Mouse (Mus musculus): Measurements from ENCODE around the gene Cope. TPM values are rescaled to one million over a fixed set of nuclear protein-coding genes. Genes with fewer than 3 reads are reported as not detected.

Cope gene
- polyA plus RNA-seq, 1 experiment from 2014 or later, result 260 TPM

GRCm38 (mm10) chr8:70281001-70281400, 21.3 kb upstream of the Cope start:
- 55% methylated on average over 3 of the region's 3 CpGs for WGBS
- Histone ChIP-seq H3K36me3 (peaks cover 11% of the 10 kb centered on the region), H3K4me3 (no peak overlapping the region), H3K4me1 (peaks cover 18% of the 10 kb centered on the region), H3K27me3 (no peaks in the 10 kb centered on the region), H3K27ac (no peak overlapping the region), H3K9me3 (replicated peaks) (no peaks in the 10 kb centered on the region), H3K9ac (no peak overlapping the region), H3K4me2 (replicated peaks) (no peak overlapping the region)
- ATAC-seq (ENCODE audit: low FRiP score), result no peak

GRCm38 (mm10) chr8:70282603-70283135, 19.6 kb upstream of the Cope start, which contains the start of gene Homer3:
Homer3 (plus strand) TSS chr8:70282827.
- 2% methylated on average over 36 of the region's 36 CpGs for WGBS
- Histone ChIP-seq H3K9me3 (replicated peaks) (no peaks in the 10 kb centered on the region), H3K4me1 (peaks cover 18% of the 10 kb centered on the region), H3K4me2 (replicated peaks) (peak within 1 kb of the TSS; percentile 71), H3K27ac (peak within 1 kb of the TSS; percentile 62), H3K4me3 (peak within 1 kb of the TSS; percentile 89), H3K27me3 (no peaks in the 10 kb centered on the region), H3K9ac (peak within 1 kb of the TSS; percentile 92), H3K36me3 (peaks cover 27% of the 10 kb centered on the region)
- peak; percentile 86 for ATAC-seq (ENCODE audit: low FRiP score)

GRCm38 (mm10) chr8:70283136-70284077, 18.9 kb upstream of the Cope start:
- peaks cover 18% of the 10 kb centered on the region for H3K4me1 ChIP-seq
- H3K4me3 ChIP-seq, result peak overlapping the region; percentile 89
- H3K27ac ChIP-seq, result peak overlapping the region; percentile 62
- under 1% methylated on average over 55 of the region's 55 CpGs for WGBS
- peak overlapping the region; percentile 92 for H3K9ac ChIP-seq
- ATAC-seq (ENCODE audit: low FRiP score), result peak; percentile 63
- H3K4me2 ChIP-seq (replicated peaks), result peak overlapping the region; percentile 71
- no peaks in the 10 kb centered on the region for H3K27me3 ChIP-seq
- no peaks in the 10 kb centered on the region for H3K9me3 ChIP-seq (replicated peaks)
- peaks cover 34% of the 10 kb centered on the region for H3K36me3 ChIP-seq

GRCm38 (mm10) chr8:70284421-70284820, 17.9 kb upstream of the Cope start:
- H3K9me3 ChIP-seq (replicated peaks), result no peaks in the 10 kb centered on the region
- H3K27ac ChIP-seq, result no peak overlapping the region
- H3K4me1 ChIP-seq, result peaks cover 18% of the 10 kb centered on the region
- ATAC-seq (ENCODE audit: low FRiP score), result no peak
- no peak overlapping the region for H3K9ac ChIP-seq
- peak overlapping the region; percentile 71 for H3K4me2 ChIP-seq (replicated peaks)
- peaks cover 42% of the 10 kb centered on the region for H3K36me3 ChIP-seq
- 83% methylated on average over 5 of the region's 5 CpGs for WGBS
- no peaks in the 10 kb centered on the region for H3K27me3 ChIP-seq
- peak overlapping the region; percentile 89; the same call in 1 of the 2 replicates for H3K4me3 ChIP-seq

- Histone ChIP-seq H3K4me1 (peaks cover 18% of the 10 kb centered on the region), H3K9me3 (replicated peaks) (no peaks in the 10 kb centered on the region), H3K27me3 (no peaks in the 10 kb centered on the region), H3K27ac (no peak overlapping the region), H3K4me2 (replicated peaks) (no peak overlapping the region), H3K4me3 (no peak overlapping the region), H3K36me3 (peaks cover 49% of the 10 kb centered on the region), H3K9ac (no peak overlapping the region)
- ATAC-seq (ENCODE audit: low FRiP score), result no peak
- 98% methylated on average over 15 of the region's 15 CpGs for WGBS
Observed at GRCm38 (mm10) chr8:70285304-70285703, 17.0 kb upstream of the Cope start.

GRCm38 (mm10) chr8:70286737-70287136, 15.6 kb upstream of the Cope start:
- 93% methylated on average over 8 of the region's 8 CpGs for WGBS
- H3K36me3 ChIP-seq, result peaks cover 63% of the 10 kb centered on the region
- no peaks in the 10 kb centered on the region for H3K27me3 ChIP-seq
- H3K4me3 ChIP-seq, result no peak overlapping the region
- no peak overlapping the region for H3K4me2 ChIP-seq (replicated peaks)
- no peak overlapping the region for H3K27ac ChIP-seq
- peaks cover 18% of the 10 kb centered on the region for H3K4me1 ChIP-seq
- H3K9me3 ChIP-seq (replicated peaks), result no peaks in the 10 kb centered on the region
- ATAC-seq (ENCODE audit: low FRiP score), result no peak
- H3K9ac ChIP-seq, result no peak overlapping the region

- H3K9me3 ChIP-seq (replicated peaks), result no peaks in the 10 kb centered on the region
- H3K4me1 ChIP-seq, result no peaks in the 10 kb centered on the region
- H3K27ac ChIP-seq, result no peak overlapping the region
- no peak overlapping the region for H3K4me2 ChIP-seq (replicated peaks)
- H3K4me3 ChIP-seq, result no peak overlapping the region
- WGBS, result 82% methylated on average over 5 of the region's 5 CpGs
- ATAC-seq (ENCODE audit: low FRiP score), result no peak
- H3K27me3 ChIP-seq, result no peaks in the 10 kb centered on the region
- peaks cover 91% of the 10 kb centered on the region for H3K36me3 ChIP-seq
- H3K9ac ChIP-seq, result no peak overlapping the region
Observed at GRCm38 (mm10) chr8:70293988-70294405, 8.3 kb upstream of the Cope start.

GRCm38 (mm10) chr8:70300881-70301280, 1.4 kb upstream of the Cope start:
- 82% methylated on average over 3 of the region's 3 CpGs for WGBS
- Histone ChIP-seq H3K4me3 (no peak overlapping the region), H3K36me3 (peaks cover 54% of the 10 kb centered on the region), H3K4me2 (replicated peaks) (0 out of 2 replicates have a peak overlapping the region, but pooled peaks have one; percentile 93), H3K27me3 (no peaks in the 10 kb centered on the region), H3K27ac (no peak overlapping the region), H3K9ac (no peak overlapping the region), H3K9me3 (replicated peaks) (no peaks in the 10 kb centered on the region), H3K4me1 (peaks cover 22% of the 10 kb centered on the region)
- ATAC-seq (ENCODE audit: low FRiP score), result no peak

- WGBS, result 4% methylated on average over 16 of the region's 16 CpGs
- Histone ChIP-seq H3K4me2 (replicated peaks) (peak overlapping the region; percentile 93), H3K27ac (peak overlapping the region; percentile 62; the same call in 1 of the 2 replicates), H3K9me3 (replicated peaks) (no peaks in the 10 kb centered on the region), H3K4me3 (peak overlapping the region; percentile 82), H3K27me3 (no peaks in the 10 kb centered on the region), H3K36me3 (peaks cover 50% of the 10 kb centered on the region), H3K9ac (peak overlapping the region; percentile 81), H3K4me1 (peaks cover 22% of the 10 kb centered on the region)
- peak; percentile 41; the same call in 1 of the 2 replicates for ATAC-seq (ENCODE audit: low FRiP score)
Observed at GRCm38 (mm10) chr8:70302901-70303300, 583 bp downstream of the Cope start.

- Histone ChIP-seq H3K36me3 (peaks cover 84% of the 10 kb centered on the region), H3K27ac (no peak overlapping the region), H3K4me2 (replicated peaks) (no peak overlapping the region), H3K4me1 (no peaks in the 10 kb centered on the region), H3K4me3 (no peak overlapping the region), H3K27me3 (no peaks in the 10 kb centered on the region), H3K9ac (no peak overlapping the region), H3K9me3 (replicated peaks) (no peaks in the 10 kb centered on the region)
- WGBS, result 30% methylated on average over 2 of the region's 2 CpGs
- ATAC-seq (ENCODE audit: low FRiP score), result no peak
Observed at GRCm38 (mm10) chr8:70309311-70309710, 7.0 kb downstream of the Cope start.

- Histone ChIP-seq H3K27me3 (no peaks in the 10 kb centered on the region), H3K9me3 (replicated peaks) (no peaks in the 10 kb centered on the region), H3K9ac (no peak overlapping the region), H3K27ac (no peak overlapping the region), H3K4me1 (peaks cover 35% of the 10 kb centered on the region), H3K36me3 (peaks cover 46% of the 10 kb centered on the region), H3K4me3 (no peak overlapping the region), H3K4me2 (replicated peaks) (no peak overlapping the region)
- WGBS, result 95% methylated on average over 2 of the region's 2 CpGs
- ATAC-seq (ENCODE audit: low FRiP score), result no peak
Observed at GRCm38 (mm10) chr8:70313399-70313798, 11.1 kb downstream of the Cope start.

- 2% methylated on average over 65 of the region's 66 CpGs for WGBS
- H3K4me2 ChIP-seq (replicated peaks), result peak within 1 kb of the TSS; percentile 73
- no peaks in the 10 kb centered on the region for H3K27me3 ChIP-seq
- H3K9ac ChIP-seq, result peak within 1 kb of the TSS; percentile 78
- H3K4me3 ChIP-seq, result peak within 1 kb of the TSS; percentile 52
- H3K36me3 ChIP-seq, result peaks cover 31% of the 10 kb centered on the region
- peak; percentile 54 for ATAC-seq (ENCODE audit: low FRiP score)
- peaks cover 35% of the 10 kb centered on the region for H3K4me1 ChIP-seq
- no peaks in the 10 kb centered on the region for H3K9me3 ChIP-seq (replicated peaks)
- H3K27ac ChIP-seq, result peak within 1 kb of the TSS; percentile 93
Observed at GRCm38 (mm10) chr8:70315624-70316510, 13.5 kb downstream of the Cope start, which contains the start of gene Cers1. Cers1 (plus strand) TSS chr8:70315775.
